Mouse (Mus musculus): ENCODE measurements around the gene Cep68.

Cep68 gene

DNA sequence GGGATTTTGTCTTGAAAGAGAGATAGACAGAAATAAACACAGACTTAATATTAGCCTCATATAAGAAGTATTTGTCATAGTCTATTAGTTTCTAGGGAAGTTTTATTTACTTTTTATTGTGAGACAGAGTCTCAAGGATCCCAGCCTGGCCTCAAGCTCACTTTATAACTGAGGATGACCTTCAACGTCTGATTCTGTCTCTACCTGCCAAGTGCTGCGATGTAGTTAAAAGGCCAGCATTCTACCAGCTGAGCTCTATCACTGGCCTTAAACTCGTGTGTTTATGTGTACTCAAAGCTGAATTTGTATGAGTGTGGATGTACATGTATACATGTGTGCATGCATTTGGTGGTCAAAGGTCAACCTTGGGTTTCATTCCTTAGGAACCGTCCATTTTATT lies 43.7 kb downstream of the Cep68 start:
- no peaks in the 10 kb centered on the region for H3K9me3 ChIP-seq (ENCODE audit: low read length)
- H3K36me3 ChIP-seq (ENCODE audit: insufficient read depth, low read length), result peaks cover 47% of the 10 kb centered on the region
- TF ChIP-seq NANOG (IDR thresholded peaks at IDR 0.05; ENCODE audit: borderline replicate concordance, low read length) (no peak), CTCF (conservative IDR thresholded peaks at IDR 0.05; ENCODE audit: low read length) (no peak), POU5F1 (IDR thresholded peaks at IDR 0.05; ENCODE audit: borderline replicate concordance, low read length) (no peak)
- peak overlapping the region; percentile 21 for H3K4me3 ChIP-seq (replicated peaks; ENCODE audit: low read length)
- H3K27me3 ChIP-seq (ENCODE audit: insufficient read depth, low read length), result no peaks in the 10 kb centered on the region
- peaks cover 79% of the 10 kb centered on the region for H3K4me1 ChIP-seq (replicated peaks; ENCODE audit: low read depth, low read length)

DNA sequence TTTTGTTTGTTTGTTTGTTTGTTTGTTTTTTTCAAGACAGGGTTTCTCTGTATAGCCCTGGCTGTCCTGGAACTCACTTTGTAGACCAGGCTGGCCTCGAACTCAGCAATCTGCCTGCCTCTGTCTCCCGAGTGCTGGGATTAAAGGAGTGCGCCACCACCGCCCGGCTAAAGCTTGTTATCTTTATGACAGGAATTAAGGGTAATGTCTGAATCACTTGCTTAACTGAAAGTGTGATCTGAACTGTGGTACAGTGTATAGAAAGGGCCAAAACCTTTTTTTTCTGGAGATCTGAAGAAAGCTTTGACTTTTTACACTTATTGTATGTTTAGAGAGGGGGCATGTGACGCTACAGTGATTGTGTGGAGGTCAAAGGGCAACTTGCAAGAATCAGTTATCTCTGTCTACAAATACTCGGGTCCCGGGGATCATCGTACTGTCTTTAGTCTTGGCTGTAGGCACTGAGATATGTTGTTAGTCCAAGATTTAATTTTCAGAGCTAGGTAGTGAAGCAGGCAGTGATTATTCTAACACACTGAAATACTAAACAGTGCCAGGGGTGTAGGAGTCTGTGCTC lies 44.3 kb downstream of the Cep68 start:
- Histone ChIP-seq H3K4me3 (replicated peaks; ENCODE audit: low read length) (peak overlapping the region; percentile 21), H3K4me1 (replicated peaks; ENCODE audit: low read depth, low read length) (peaks cover 76% of the 10 kb centered on the region), H3K36me3 (ENCODE audit: insufficient read depth, low read length) (peaks cover 42% of the 10 kb centered on the region), H3K9me3 (ENCODE audit: low read length) (no peaks in the 10 kb centered on the region), H3K27me3 (ENCODE audit: insufficient read depth, low read length) (no peaks in the 10 kb centered on the region)
- TF ChIP-seq NANOG (IDR thresholded peaks at IDR 0.05; ENCODE audit: borderline replicate concordance, low read length), result no peak

DNA sequence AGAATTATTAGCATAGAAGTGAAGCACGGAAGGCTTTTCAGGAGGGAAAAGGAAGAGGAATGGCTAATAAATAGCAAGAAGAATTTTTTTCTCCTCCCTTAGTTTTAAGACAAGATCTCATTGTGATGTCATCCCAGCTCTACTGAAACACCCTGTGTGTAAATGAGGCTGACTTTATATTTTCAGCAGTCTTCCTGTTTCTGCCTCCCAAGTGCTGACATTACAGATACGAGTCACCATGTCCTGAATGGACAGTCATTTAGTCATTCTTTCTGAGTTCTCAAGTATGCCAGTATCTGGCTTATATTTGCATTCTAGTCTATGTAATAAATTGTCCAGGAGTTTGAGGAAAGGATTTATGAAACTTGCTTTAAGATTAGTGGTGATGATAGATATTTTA lies 44.9 kb downstream of the Cep68 start:
- TF ChIP-seq NANOG (IDR thresholded peaks at IDR 0.05; ENCODE audit: borderline replicate concordance, low read length) (no peak), POU5F1 (IDR thresholded peaks at IDR 0.05; ENCODE audit: borderline replicate concordance, low read length) (no peak), CTCF (conservative IDR thresholded peaks at IDR 0.05; ENCODE audit: low read length) (no peak)
- Histone ChIP-seq H3K4me1 (replicated peaks; ENCODE audit: low read depth, low read length) (peaks cover 76% of the 10 kb centered on the region), H3K4me3 (replicated peaks; ENCODE audit: low read length) (0 out of 2 replicates have a peak overlapping the region, but pooled peaks have one; percentile 0)

DNA sequence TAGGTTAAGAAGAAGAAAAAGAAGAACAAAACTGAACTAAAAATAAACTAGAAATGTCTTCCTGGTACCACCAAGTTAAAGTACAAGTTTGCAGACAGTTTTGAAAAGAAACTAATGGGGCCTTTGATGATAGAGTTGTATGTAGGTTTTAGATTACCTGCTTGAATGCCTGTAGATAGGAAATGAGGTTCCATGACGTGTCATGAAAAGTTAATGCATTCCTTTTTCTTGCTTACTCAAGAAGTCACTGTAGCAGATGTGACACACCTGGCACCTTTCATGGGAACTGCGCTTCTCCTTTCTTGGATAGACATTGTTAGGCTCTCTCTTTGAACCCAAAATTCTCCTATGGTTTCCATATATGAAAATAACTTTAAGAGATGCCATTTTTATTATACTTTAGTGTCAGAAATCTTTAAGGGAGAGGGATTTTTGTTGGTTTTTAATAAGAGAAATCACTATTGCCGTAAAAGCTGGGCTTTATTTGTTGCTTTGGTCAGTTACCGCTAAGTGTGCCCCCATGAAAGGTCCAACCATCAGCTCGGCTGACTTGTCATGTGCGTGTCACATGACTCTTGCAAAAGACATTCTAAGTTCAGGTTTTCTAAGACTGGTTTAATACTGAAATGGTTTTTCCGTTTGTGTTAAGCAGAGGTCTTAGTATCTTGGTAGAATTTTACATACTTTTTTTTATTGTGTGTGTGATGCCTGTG lies 46.8 kb downstream of the Cep68 start:
- Histone ChIP-seq H3K9me3 (ENCODE audit: low read length) (no peaks in the 10 kb centered on the region), H3K36me3 (ENCODE audit: insufficient read depth, low read length) (peaks cover 30% of the 10 kb centered on the region; the same call in 1 of the 2 replicates), H3K4me1 (replicated peaks; ENCODE audit: low read depth, low read length) (peaks cover 70% of the 10 kb centered on the region), H3K4me3 (replicated peaks; ENCODE audit: low read length) (peak overlapping the region; percentile 98), H3K27me3 (ENCODE audit: insufficient read depth, low read length) (no peaks in the 10 kb centered on the region)
- TF ChIP-seq NANOG (IDR thresholded peaks at IDR 0.05; ENCODE audit: borderline replicate concordance, low read length), result no peak
- TF ChIP-seq POU5F1 (IDR thresholded peaks at IDR 0.05; ENCODE audit: borderline replicate concordance, low read length), result no peak
- TF ChIP-seq CTCF (conservative IDR thresholded peaks at IDR 0.05; ENCODE audit: low read length), result no peak

More for the DNA sequence above, 44.9 kb downstream of the Cep68 start:
- H3K9me3 ChIP-seq (ENCODE audit: low read length), result no peaks in the 10 kb centered on the region
- peaks cover 39% of the 10 kb centered on the region for H3K36me3 ChIP-seq (ENCODE audit: insufficient read depth, low read length)
- H3K27me3 ChIP-seq (ENCODE audit: insufficient read depth, low read length), result no peaks in the 10 kb centered on the region

DNA sequence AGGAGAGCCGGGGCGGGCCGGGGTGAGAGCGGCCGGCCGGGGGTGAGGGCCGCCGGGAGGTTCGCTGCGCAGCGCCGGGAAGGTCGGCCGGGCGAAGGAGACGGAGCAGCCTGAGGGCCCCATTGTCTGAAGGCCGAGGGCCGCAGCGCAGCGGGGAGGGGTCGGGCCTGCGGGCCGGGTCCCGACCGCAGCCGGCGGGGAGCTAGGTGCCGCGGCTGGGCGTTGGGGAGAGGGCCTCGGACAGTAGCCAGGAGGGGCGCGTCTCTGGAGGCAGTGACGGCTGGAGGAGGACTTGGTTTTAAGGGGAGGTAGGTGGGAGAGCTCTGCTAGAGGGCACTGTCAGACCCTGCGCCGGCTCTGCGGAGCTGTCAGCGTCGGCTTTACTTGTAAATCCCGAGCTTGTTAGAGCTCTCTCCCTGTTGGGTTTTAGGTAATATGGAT lies 47.5 kb downstream of the Cep68 start:
- Histone ChIP-seq H3K27me3 (ENCODE audit: insufficient read depth, low read length) (no peaks in the 10 kb centered on the region), H3K4me3 (replicated peaks; ENCODE audit: low read length) (peak overlapping the region; percentile 98), H3K9me3 (ENCODE audit: low read length) (no peaks in the 10 kb centered on the region), H3K36me3 (ENCODE audit: insufficient read depth, low read length) (peaks cover 25% of the 10 kb centered on the region; the same call in 1 of the 2 replicates), H3K4me1 (replicated peaks; ENCODE audit: low read depth, low read length) (peaks cover 70% of the 10 kb centered on the region)
- TF ChIP-seq CTCF (conservative IDR thresholded peaks at IDR 0.05; ENCODE audit: low read length) (no peak), NANOG (IDR thresholded peaks at IDR 0.05; ENCODE audit: borderline replicate concordance, low read length) (no peak), POU5F1 (IDR thresholded peaks at IDR 0.05; ENCODE audit: borderline replicate concordance, low read length) (no peak)

DNA sequence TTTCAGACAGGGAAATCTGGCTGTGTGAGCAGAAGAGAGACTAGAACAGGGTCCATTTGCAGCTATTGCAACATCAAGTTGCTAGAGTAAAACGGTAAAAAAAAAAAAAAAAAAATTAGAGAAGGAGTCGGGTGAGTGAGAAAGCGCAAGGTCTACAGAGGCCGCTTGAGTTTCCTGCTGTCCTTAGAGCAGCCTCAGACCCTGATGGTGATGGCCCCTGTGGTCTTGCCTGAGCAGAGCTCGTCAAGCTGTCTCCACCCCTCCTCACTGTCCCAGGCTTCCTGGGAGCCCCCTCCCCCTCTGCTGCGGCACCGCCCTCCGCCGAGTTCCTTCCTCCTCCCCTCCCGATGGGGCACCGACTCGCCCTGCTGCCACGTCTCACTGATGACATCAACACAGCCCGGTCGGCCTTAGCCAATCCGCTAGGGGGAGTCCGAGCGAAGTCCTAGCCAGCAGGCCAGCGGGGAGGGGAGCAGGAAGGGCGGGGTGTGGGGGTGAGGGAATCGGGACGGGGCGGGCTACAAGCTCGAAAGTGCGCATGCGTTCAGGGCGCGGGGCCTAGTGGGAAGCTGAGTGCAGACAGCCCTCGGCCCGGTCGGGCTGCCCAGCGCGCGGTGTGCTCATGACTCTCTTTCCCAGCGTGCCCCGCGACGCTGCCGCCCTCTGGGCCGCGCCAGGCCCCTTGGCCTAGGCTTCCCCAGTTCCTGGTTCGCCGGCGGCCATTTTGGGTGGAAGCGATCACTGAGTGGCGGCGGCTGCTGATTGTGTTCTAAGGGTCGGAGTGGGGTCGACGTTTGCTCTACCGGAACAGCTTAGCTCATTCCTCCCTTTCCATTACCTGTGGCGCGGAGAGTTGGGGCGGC lies 48.3 kb downstream of the Cep68 start, which contains the start of gene Rab1a:
Rab1a (plus strand) TSS at position 720 of the 863 bp plus-strand sequence.
- no peaks in the 10 kb centered on the region for H3K27me3 ChIP-seq (ENCODE audit: insufficient read depth, low read length)
- no peak for TF ChIP-seq POU5F1 (IDR thresholded peaks at IDR 0.05; ENCODE audit: borderline replicate concordance, low read length)
- peak; percentile 15; the same call in 1 of the 2 replicates for TF ChIP-seq CTCF (conservative IDR thresholded peaks at IDR 0.05; ENCODE audit: low read length)
- no peak for TF ChIP-seq NANOG (IDR thresholded peaks at IDR 0.05; ENCODE audit: borderline replicate concordance, low read length)
- H3K4me1 ChIP-seq (replicated peaks; ENCODE audit: low read depth, low read length), result peaks cover 70% of the 10 kb centered on the region
- H3K36me3 ChIP-seq (ENCODE audit: insufficient read depth, low read length), result peaks cover 19% of the 10 kb centered on the region; the same call in 1 of the 2 replicates
- peak within 1 kb of the TSS; percentile 98 for H3K4me3 ChIP-seq (replicated peaks; ENCODE audit: low read length)
- H3K9me3 ChIP-seq (ENCODE audit: low read length), result no peaks in the 10 kb centered on the region

DNA sequence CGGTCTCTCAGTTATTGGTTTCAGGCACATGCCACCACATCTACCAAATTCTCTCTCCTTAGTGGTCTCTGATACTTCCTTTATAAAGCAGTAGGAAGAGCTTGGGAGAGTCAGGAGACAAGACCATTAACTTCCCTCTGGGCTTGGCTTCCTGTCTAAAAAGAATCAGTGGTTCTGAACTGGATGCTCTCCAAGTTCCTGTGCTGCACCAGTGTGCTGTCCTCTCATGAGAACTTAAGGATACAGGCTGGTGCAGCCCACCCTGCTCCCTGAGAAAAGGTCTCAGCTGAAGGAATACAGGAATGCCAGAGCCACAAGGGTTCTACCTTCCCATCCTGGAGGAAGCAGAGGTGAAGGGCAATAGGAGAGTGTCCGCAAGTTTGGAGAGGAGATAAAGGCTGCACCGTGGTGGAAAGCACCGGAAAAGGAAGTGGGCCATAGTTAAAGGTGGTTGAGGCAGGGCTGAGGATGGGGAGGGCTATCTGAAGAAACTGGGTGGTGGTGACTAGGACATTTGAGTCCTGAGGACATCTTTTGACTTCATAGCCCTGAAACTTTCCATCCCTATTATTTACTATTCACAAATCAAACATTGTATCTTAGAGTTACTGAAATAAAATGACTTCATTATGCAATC lies 56.0 kb downstream of the Cep68 start:
- TF ChIP-seq POU5F1 (IDR thresholded peaks at IDR 0.05; ENCODE audit: borderline replicate concordance, low read length), result no peak
- no peaks in the 10 kb centered on the region for H3K27me3 ChIP-seq (ENCODE audit: insufficient read depth, low read length)
- H3K4me3 ChIP-seq (replicated peaks; ENCODE audit: low read length), result no peak overlapping the region
- H3K36me3 ChIP-seq (ENCODE audit: insufficient read depth, low read length), result no peaks in the 10 kb centered on the region
- peaks cover 56% of the 10 kb centered on the region for H3K4me1 ChIP-seq (replicated peaks; ENCODE audit: low read depth, low read length)
- H3K9me3 ChIP-seq (ENCODE audit: low read length), result no peaks in the 10 kb centered on the region

DNA sequence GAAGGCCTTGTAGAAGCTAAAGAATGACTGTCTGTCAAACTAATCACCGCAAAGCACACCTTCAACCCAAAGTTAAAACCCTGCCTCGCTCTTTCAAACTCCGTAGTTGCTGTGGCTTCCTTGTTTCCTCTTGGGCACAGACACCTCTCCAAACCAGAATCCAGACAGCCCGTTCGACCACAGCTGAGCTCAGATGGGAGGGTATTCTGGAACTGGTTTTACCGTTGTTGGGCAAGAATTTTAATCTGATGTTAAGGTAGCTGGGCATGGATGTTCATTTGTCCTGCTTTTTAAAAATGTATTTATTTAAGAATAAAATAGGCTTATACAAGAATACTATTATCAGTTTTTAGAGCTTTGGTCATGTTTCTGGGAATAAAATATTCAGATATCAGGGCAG lies 62.0 kb downstream of the Cep68 start:
- H3K27me3 ChIP-seq (ENCODE audit: insufficient read depth, low read length), result no peaks in the 10 kb centered on the region
- peaks cover 27% of the 10 kb centered on the region for H3K9me3 ChIP-seq (ENCODE audit: low read length)
- H3K36me3 ChIP-seq (ENCODE audit: insufficient read depth, low read length), result no peaks in the 10 kb centered on the region
- H3K4me3 ChIP-seq (replicated peaks; ENCODE audit: low read length), result no peak overlapping the region
- TF ChIP-seq POU5F1 (IDR thresholded peaks at IDR 0.05; ENCODE audit: borderline replicate concordance, low read length), result no peak
- peaks cover 26% of the 10 kb centered on the region for H3K4me1 ChIP-seq (replicated peaks; ENCODE audit: low read depth, low read length)
